Mouse (Mus musculus): ENCODE measurements around the gene Apob. TPM values are rescaled to one million over a fixed set of nuclear protein-coding genes. Genes with fewer than 3 reads are reported as not detected.

Gene Apob
- 0.23 and 0.96 TPM in 2 replicates for polyA plus RNA-seq (2012; rRNA removed)

DNA sequence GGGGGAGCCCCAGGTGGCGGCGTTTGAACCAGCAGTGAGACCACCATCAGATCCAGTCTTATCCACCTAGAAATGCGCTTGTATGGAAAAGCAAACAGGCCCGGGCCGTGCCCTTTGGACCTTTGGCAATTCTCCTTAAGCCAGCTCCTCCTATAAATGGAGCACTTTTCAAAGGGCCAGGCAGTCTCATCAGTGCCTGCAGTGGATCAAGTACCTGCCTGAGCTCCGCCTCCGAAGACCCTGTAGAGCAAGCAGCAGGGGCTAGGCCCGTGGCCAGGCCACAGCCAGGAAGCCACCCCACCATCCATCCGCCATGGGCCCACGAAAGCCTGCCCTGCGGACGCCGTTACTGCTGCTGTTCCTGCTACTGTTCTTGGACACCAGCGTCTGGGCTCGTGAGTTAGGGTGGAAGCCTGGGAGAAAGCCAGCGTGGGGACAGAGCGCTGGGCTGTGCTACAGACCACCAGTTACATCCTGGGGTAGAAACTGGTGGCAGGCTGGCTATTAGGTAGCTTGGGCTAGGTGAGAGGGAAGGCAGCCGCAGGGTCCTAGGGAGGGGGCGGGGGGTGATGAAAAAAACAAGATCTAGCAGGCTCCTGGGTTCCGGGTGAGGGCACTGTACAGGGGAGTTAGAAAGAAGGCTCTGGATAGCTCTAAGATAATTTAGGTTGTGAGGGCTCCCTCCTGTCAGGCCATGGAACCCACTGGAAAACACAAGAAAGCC is at the start of gene Apob:
Gene Apob, plus strand, starts transcription at position 183 of the 724 bp plus-strand sequence.
- no peaks in the 10 kb centered on the region for H3K27me3 ChIP-seq (ENCODE audit: control insufficient read depth, insufficient read depth, low read length)
- DNase-seq: no peak
- whole genome bisulfite sequencing: 75% methylated on average over 20 of the region's 20 CpGs
- TF ChIP-seq POLR2A (IDR thresholded peaks at IDR 0.05; ENCODE audit: control insufficient read depth, extremely low read depth, insufficient read depth, low read length, poor library complexity) (no peak), CTCF (IDR thresholded peaks at IDR 0.05; ENCODE audit: borderline replicate concordance, control insufficient read depth, extremely low read depth, insufficient read depth, low read length, poor library complexity) (no peak)
- H3K27ac ChIP-seq (ENCODE audit: control insufficient read depth, insufficient read depth, low read length): no peak within 1 kb of the TSS
- H3K4me3 ChIP-seq (ENCODE audit: control insufficient read depth, insufficient read depth, low read length): no peak within 1 kb of the TSS
- H3K4me1 ChIP-seq (replicated peaks; ENCODE audit: control insufficient read depth, insufficient read depth, low read length): no peaks in the 10 kb centered on the region
- H3K36me3 ChIP-seq (ENCODE audit: control insufficient read depth, insufficient read depth, low read length): no peaks in the 10 kb centered on the region

- no peaks in the 10 kb centered on the region for H3K36me3 ChIP-seq (ENCODE audit: control insufficient read depth, insufficient read depth, low read length)
- TF ChIP-seq POLR2A (IDR thresholded peaks at IDR 0.05; ENCODE audit: control insufficient read depth, extremely low read depth, insufficient read depth, low read length, poor library complexity) (no peak), CTCF (IDR thresholded peaks at IDR 0.05; ENCODE audit: borderline replicate concordance, control insufficient read depth, extremely low read depth, insufficient read depth, low read length, poor library complexity) (no peak)
- no peak overlapping the region for H3K27ac ChIP-seq (ENCODE audit: control insufficient read depth, insufficient read depth, low read length)
- WGBS: 78% methylated on average over 4 of the region's 4 CpGs
- no peaks in the 10 kb centered on the region for H3K4me1 ChIP-seq (replicated peaks; ENCODE audit: control insufficient read depth, insufficient read depth, low read length)
- H3K27me3 ChIP-seq (ENCODE audit: control insufficient read depth, insufficient read depth, low read length): no peaks in the 10 kb centered on the region
- no peak overlapping the region for H3K4me3 ChIP-seq (ENCODE audit: control insufficient read depth, insufficient read depth, low read length)
- DNase-seq: no peak
These were observed 45.0 kb upstream of the Apob start for GRCm38 (mm10) chr12:7932405-7932920.

GRCm38 (mm10) chr12:7950098-7950745 is 27.2 kb upstream of the Apob start:
- TF ChIP-seq POLR2A (IDR thresholded peaks at IDR 0.05; ENCODE audit: control insufficient read depth, extremely low read depth, insufficient read depth, low read length, poor library complexity): no peak
- no peak for TF ChIP-seq CTCF (IDR thresholded peaks at IDR 0.05; ENCODE audit: borderline replicate concordance, control insufficient read depth, extremely low read depth, insufficient read depth, low read length, poor library complexity)
- 87% methylated on average over 9 of the region's 9 CpGs for WGBS
- no peak overlapping the region for H3K27ac ChIP-seq (ENCODE audit: control insufficient read depth, insufficient read depth, low read length)

GRCm38 (mm10) chr12:7958851-7959250 is 18.6 kb upstream of the Apob start:
- Histone ChIP-seq H3K4me3 (ENCODE audit: control insufficient read depth, insufficient read depth, low read length) (no peak overlapping the region), H3K4me1 (replicated peaks; ENCODE audit: control insufficient read depth, insufficient read depth, low read length) (no peaks in the 10 kb centered on the region), H3K27ac (ENCODE audit: control insufficient read depth, insufficient read depth, low read length) (no peak overlapping the region), H3K36me3 (ENCODE audit: control insufficient read depth, insufficient read depth, low read length) (no peaks in the 10 kb centered on the region), H3K27me3 (ENCODE audit: control insufficient read depth, insufficient read depth, low read length) (no peaks in the 10 kb centered on the region)
- DNase-seq: no peak
- WGBS: 94% methylated on average over 1 of the region's 1 CpGs
- TF ChIP-seq CTCF (IDR thresholded peaks at IDR 0.05; ENCODE audit: borderline replicate concordance, control insufficient read depth, extremely low read depth, insufficient read depth, low read length, poor library complexity): no peak
- no peak for TF ChIP-seq POLR2A (IDR thresholded peaks at IDR 0.05; ENCODE audit: control insufficient read depth, extremely low read depth, insufficient read depth, low read length, poor library complexity)

More at GRCm38 (mm10) chr12:7950098-7950745, 27.2 kb upstream of the Apob start:
- DNase-seq: no peak
- H3K27me3 ChIP-seq (ENCODE audit: control insufficient read depth, insufficient read depth, low read length): no peaks in the 10 kb centered on the region
- H3K4me3 ChIP-seq (ENCODE audit: control insufficient read depth, insufficient read depth, low read length): no peak overlapping the region
- no peaks in the 10 kb centered on the region for H3K36me3 ChIP-seq (ENCODE audit: control insufficient read depth, insufficient read depth, low read length)
- no peaks in the 10 kb centered on the region for H3K4me1 ChIP-seq (replicated peaks; ENCODE audit: control insufficient read depth, insufficient read depth, low read length)

GRCm38 (mm10) chr12:7959310-7959918 is 18.0 kb upstream of the Apob start:
- 90% methylated on average over 6 of the region's 6 CpGs for WGBS
- H3K4me1 ChIP-seq (replicated peaks; ENCODE audit: control insufficient read depth, insufficient read depth, low read length): no peaks in the 10 kb centered on the region
- no peak for DNase-seq

DNA sequence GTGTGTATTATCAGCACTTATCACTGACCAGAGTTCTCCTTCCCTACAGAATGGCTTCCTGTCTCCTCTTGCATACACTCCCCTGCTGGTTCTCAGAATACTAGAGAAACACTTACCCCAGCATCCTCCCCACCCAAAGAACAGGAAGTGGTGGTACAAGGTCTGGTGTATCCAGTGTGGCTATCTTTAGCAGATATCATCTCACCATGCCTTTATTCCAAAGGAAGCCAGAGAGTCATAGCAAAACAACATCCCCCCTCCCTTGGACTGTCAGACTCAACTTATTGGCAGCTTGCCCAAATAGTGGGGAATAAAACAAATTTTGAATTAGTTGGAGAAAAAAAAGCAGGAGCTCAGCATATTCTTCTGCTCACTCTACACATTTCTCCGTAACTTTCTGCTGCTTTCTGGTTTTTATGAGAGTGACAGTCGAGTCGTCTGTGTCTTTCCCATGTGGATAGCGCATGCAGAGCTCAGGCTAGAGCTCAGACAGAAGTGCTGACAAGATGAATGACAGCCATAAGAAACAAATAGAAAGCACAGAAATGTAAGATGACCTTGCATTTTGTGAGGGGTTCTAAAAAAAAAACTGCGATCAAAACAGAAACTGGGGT is 15.0 kb upstream of the Apob start:
- TF ChIP-seq POLR2A (IDR thresholded peaks at IDR 0.05; ENCODE audit: control insufficient read depth, extremely low read depth, insufficient read depth, low read length, poor library complexity): no peak
- TF ChIP-seq CTCF (IDR thresholded peaks at IDR 0.05; ENCODE audit: borderline replicate concordance, control insufficient read depth, extremely low read depth, insufficient read depth, low read length, poor library complexity): no peak
- no peak for DNase-seq
- Histone ChIP-seq H3K4me1 (replicated peaks; ENCODE audit: control insufficient read depth, insufficient read depth, low read length) (no peaks in the 10 kb centered on the region), H3K27ac (ENCODE audit: control insufficient read depth, insufficient read depth, low read length) (no peak overlapping the region), H3K36me3 (ENCODE audit: control insufficient read depth, insufficient read depth, low read length) (no peaks in the 10 kb centered on the region), H3K27me3 (ENCODE audit: control insufficient read depth, insufficient read depth, low read length) (no peaks in the 10 kb centered on the region), H3K4me3 (ENCODE audit: control insufficient read depth, insufficient read depth, low read length) (no peak overlapping the region)
- WGBS: 22% methylated on average over 5 of the region's 5 CpGs

More at GRCm38 (mm10) chr12:7959310-7959918, 18.0 kb upstream of the Apob start:
- TF ChIP-seq POLR2A (IDR thresholded peaks at IDR 0.05; ENCODE audit: control insufficient read depth, extremely low read depth, insufficient read depth, low read length, poor library complexity) (no peak), CTCF (IDR thresholded peaks at IDR 0.05; ENCODE audit: borderline replicate concordance, control insufficient read depth, extremely low read depth, insufficient read depth, low read length, poor library complexity) (no peak)
- Histone ChIP-seq H3K36me3 (ENCODE audit: control insufficient read depth, insufficient read depth, low read length) (no peaks in the 10 kb centered on the region), H3K27me3 (ENCODE audit: control insufficient read depth, insufficient read depth, low read length) (no peaks in the 10 kb centered on the region), H3K4me3 (ENCODE audit: control insufficient read depth, insufficient read depth, low read length) (no peak overlapping the region), H3K27ac (ENCODE audit: control insufficient read depth, insufficient read depth, low read length) (no peak overlapping the region)

Measured in thymus, adult 2 months (tissue).